Mouse (Mus musculus) testis, postnatal 10 days (tissue): Measurements from ENCODE around the gene Fcho2.
A peak's percentile ranks its signal among the peaks of the same experiment; 100 is the strongest.

Source experiments
- DNase-seq: peaks from one replicate; pipeline ENCODE4 v3.0.0; 2021; ENCODE audit warnings: low spot score

The Fcho2 gene

GRCm38 (mm10) chr13:98804480-98804879 lies 10.8 kb downstream of the Fcho2 start:
- DNase-seq: no peak

DNA sequence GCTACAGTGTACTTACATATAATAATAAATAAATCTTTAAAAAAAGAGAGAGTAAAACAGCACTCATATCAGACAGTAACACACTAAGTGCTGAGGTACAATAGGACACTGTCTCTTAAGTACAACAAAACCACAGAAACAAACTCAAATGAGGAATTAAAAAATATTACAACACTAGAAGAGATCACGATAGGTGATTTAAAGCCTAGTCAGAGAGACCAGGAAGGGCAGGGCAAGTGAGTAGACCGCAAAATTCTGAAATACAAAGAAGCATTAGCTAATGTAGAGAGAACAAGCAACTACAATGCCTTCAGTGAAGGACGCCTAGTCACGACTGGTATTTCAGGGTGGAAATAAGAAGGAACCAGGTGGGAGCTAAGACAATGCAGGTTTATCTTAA lies 11.6 kb downstream of the Fcho2 start:
- DNase-seq: no peak

GRCm38 (mm10) chr13:98802957-98803356 lies 12.3 kb downstream of the Fcho2 start:
- no peak for DNase-seq

- no peak for DNase-seq
Measured at GRCm38 (mm10) chr13:98795511-98795910, 19.7 kb downstream of the Fcho2 start.

DNA sequence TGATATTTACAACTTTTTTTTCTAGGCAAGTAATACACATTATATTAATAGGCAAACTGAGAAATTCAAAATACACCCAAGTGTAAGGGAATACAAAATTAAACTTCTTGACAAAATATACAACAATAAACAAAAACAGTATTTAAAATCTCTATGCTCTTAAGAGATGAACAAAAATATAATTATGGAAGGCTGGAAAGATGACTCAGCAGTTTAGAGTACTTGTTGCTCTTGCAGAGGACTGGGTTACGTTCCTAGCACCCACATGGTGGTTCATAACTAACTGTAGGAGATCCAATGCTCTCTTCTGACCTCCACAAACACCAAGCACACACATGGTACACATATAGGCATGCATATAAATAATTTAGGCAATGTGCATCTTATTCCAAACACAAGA lies 22.4 kb downstream of the Fcho2 start:
- DNase-seq: no peak

GRCm38 (mm10) chr13:98791693-98792092 lies 23.6 kb downstream of the Fcho2 start:
- DNase-seq: no peak

DNA sequence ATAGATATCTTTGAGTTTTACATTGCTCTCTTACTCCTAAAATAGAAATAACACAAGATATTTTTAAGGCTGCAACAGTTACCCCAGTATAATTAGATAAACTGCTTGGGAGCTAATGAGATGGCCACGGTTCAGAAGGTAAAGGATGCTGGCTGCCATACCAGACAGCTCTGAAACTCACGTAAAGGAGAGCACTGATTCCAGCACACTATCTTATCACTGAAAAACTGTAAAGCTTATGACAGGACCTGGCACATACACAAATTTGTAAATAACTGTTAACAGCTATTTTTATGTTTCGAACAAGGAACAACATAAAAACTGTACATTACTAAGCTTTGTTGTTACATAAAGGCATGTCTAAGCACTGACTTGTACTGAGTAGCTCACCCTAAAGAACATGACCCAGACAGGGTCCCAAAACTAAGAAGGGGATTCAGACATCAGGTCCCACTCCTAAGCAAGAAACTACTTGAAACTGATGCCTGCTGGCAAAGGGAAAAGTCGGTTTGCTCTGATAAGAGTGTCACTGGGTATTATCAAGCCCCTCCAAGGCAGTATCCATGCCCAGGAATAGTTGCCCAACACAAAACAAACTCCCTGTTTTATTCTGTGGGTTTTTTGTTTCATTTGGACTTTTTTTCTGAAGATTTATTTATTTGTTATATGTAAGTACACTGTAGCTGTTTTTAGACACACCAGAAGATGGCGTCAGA lies 28.1 kb downstream of the Fcho2 start:
- DNase-seq: no peak

GRCm38 (mm10) chr13:98777959-98778358 lies 37.3 kb downstream of the Fcho2 start:
- DNase-seq: no peak

GRCm38 (mm10) chr13:98771484-98771883 lies 43.8 kb downstream of the Fcho2 start:
- DNase-seq: no peak

- DNase-seq: peak; percentile 77
Measured at GRCm38 (mm10) chr13:98768329-98768728, 46.9 kb downstream of the Fcho2 start.

GRCm38 (mm10) chr13:98761771-98762170 lies 53.5 kb downstream of the Fcho2 start:
- DNase-seq: no peak

- no peak for DNase-seq
Measured at GRCm38 (mm10) chr13:98755886-98756285, 59.4 kb downstream of the Fcho2 start.

DNA sequence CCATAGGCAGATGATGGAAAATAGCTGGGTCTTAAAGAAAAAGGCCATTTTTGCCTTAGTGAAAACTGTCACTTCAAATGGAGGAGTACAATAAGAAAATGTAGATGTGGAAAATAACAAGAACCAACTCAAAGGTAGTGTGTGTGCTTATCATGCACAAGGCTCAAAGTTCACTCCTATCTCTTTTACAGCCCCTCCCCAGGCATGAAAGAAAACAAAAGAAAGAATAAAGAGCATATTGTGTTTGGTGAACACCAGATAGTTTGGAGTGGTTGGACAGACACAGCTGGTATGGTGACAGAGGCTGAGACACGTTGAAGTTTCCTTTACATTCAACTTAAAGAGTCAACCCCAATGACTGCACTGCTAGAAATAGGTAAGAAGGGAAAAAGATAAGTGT lies 70.6 kb downstream of the Fcho2 start:
- DNase-seq: no peak

DNA sequence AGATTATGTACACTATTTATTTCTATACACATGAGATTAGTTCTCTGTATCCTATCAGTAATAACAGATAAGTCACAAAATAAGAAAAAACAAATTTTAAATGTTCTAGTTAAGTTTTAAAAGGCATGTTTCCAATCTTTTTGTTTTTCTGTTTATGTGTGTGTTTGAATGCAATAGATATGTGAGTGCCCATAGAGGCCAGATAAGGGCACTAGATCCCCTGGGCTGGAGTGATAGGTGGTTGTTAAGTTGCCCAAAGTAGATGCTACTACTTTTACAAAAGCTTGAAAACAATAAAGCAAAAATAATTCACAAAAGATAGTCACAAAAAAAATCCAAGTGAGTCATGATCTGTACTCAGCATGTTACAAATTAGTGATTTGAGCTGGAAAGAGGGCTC lies 71.4 kb downstream of the Fcho2 start:
- no peak for DNase-seq

DNA sequence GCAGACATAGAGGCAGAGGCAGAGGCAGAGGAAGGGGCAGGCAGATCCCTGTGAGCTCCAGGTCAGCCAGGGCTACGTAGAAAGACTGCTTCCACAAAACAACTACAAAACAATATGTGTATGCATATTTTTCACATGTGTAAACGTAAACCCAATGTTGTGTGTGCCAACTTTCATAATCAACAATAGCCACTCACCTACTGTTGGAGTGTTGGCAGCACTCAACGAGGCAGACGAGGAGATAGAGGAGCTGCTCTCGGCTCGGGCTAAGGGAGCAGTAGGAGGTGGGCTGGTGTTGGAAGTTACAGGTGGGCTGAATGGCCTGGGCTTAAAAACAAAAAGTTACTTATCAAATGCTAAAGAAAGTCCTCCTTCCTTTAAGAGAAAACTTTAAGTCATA lies 72.0 kb downstream of the Fcho2 start:
- no peak for DNase-seq

DNA sequence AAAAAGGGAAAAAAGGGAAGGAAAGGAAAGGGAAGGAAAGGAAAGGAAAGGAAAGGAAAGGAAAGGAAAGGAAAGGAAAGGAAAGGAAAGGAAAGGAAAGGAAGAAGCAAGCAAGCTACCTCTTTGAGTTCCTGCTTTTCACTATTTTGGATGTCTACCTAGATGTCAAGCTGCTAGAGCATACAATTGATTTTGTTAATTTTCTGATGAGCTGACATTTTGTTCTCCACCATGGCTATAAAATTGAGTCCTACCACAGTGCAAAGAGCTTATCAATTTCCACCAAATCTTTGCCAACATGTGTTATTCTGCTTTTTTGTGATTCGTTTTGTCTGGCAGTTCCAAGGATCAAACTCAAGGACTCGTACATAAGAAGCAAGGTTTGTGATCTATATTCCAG lies 77.0 kb downstream of the Fcho2 start:
- DNase-seq: no peak

- no peak for DNase-seq
Measured at GRCm38 (mm10) chr13:98733292-98733691, 82.0 kb downstream of the Fcho2 start.

- no peak for DNase-seq
Measured at GRCm38 (mm10) chr13:98729271-98730062, 85.8 kb downstream of the Fcho2 start.

GRCm38 (mm10) chr13:98726494-98726893 lies 88.8 kb downstream of the Fcho2 start:
- DNase-seq: no peak

DNA sequence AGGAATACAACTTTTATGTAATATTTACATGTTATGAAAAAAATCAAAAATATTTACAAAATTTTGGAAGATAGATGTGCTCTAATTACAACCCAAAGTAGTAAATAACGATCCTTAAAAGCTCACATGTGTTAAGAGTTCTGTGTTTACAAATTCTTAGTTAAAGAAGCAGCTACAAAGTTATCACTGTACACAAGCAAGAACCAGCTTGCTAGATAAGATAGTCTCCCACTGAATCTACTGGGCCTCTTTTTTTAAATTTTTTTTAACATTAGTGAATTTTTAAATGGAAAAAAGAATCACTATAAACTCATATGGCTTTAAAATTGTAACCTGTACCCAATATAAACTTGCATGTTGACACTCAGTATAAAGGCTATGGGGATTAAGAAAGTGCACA lies 91.8 kb downstream of the Fcho2 start:
- DNase-seq: no peak

DNA sequence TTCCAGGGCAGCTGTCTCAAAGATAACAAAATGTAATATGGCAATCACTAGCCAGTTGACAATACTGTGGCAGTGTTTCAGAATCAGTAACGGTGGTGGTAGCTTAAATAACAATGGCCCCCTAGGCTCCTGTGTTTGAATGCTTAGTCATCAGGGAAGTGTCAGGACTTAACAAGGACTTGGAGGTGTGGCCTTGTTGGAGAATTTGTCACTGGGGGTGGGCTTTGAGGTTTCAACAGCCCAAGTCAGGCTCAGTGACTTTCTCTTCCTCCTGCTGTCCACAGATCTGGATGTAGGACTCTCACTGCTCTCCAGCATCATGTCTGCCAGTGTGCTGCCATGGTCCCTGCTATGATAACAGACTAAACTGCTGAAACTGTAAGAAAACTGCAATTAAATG lies 93.0 kb downstream of the Fcho2 start:
- DNase-seq: no peak

GRCm38 (mm10) chr13:98716176-98716575 lies 99.1 kb downstream of the Fcho2 start:
- DNase-seq: no peak

DNA sequence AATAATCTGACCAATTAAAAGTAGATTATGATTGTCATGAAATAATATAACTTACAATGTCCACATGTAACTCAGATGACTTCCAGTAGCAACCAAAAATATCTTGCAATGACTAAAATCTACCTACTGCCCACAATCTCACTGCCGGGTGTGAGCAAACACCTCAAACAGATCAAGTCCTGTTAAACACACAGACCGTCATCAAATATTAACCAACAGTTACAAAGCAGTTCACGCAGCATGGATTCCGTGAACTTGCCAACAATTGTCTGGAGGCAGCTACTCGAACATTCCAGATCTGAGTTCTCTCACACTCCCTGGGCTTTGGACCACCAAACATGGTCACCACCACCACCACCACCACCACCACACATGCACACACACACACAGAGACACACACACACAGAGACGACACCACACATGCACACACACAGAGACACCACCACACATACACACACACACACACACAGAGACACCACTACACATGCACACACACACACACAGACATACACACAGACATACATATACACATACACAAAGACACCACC lies 99.7 kb downstream of the Fcho2 start:
- DNase-seq: peak; percentile 19
